Mouse (Mus musculus) spleen, adult 2 months (tissue): Measurements from ENCODE around the gene Mgat3. TPM values are rescaled to one million over a fixed set of nuclear protein-coding genes. Genes with fewer than 3 reads are reported as not detected.

ENCODE experiments used
- DNase-seq, 2 experiments: peaks; one replicate each; pipeline versions ENCODE4 v3.0.0 to v3.0.0-alpha.2; 2012 to 2021; ENCODE audit warnings: low spot score in 2 of 2, low read depth in 1 of 2
- H3K27ac ChIP-seq: fragments of 200-500 bp; 2 replicates; pipeline ENCODE4 v1.5.1; 2012; ENCODE audit warnings: low read length, inconsistent platforms; ENCODE audit not compliant: insufficient read depth
- H3K27me3 ChIP-seq: fragments of 200-500 bp; 2 replicates; pipeline ENCODE4 v1.6.1; 2012; ENCODE audit warnings: mild to moderate bottlenecking, moderate library complexity, low read length, inconsistent platforms; ENCODE audit not compliant: control insufficient read depth, insufficient read depth
- H3K36me3 ChIP-seq: fragments of 200-500 bp; 2 replicates; pipeline ENCODE4 v1.6.1; 2012; ENCODE audit warnings: mild to moderate bottlenecking, low read length, inconsistent platforms; ENCODE audit not compliant: control insufficient read depth, insufficient read depth
- H3K4me1 ChIP-seq: fragments of 200-500 bp; 2 replicates; pipeline ENCODE4 v1.6.1; 2011; ENCODE audit warnings: inconsistent platforms; ENCODE audit not compliant: control insufficient read depth, insufficient read depth, insufficient read length
- H3K4me3 ChIP-seq: fragments of 200-500 bp; 2 replicates; pipeline ENCODE4 v1.5.1; 2011; ENCODE audit warnings: mild to moderate bottlenecking, inconsistent platforms; ENCODE audit not compliant: insufficient read depth, insufficient read length; ENCODE audit errors: extremely low read depth
- CTCF ChIP-seq: fragments of 200-500 bp; IDR thresholded peaks from 2 replicates; pipeline ENCODE4 v1.5.1; 2011; ENCODE audit warnings: mild to moderate bottlenecking, inconsistent platforms; ENCODE audit not compliant: insufficient read depth, insufficient read length, insufficient replicate concordance; ENCODE audit errors: extremely low read depth
- POLR2A ChIP-seq: fragments of 200-500 bp; IDR thresholded peaks from 2 replicates; pipeline ENCODE4 v1.6.1; 2011; ENCODE audit warnings: low read depth, low read length, inconsistent platforms
- WGBS: fragments of 180-500 bp; shearing (Covaris S2); methylation state at CpG from one replicate; pipeline ENCODE4 v1.1.7; 2018; 5-methylcytosine and 5-hydroxymethylcytosine counted together
- polyA plus RNA-seq: library from polyadenylated mRNA; depleted of rRNA; stranded (reverse); fragments of >200 nt; gene quantifications from 2 replicates; pipeline ENCODE4 v1.2.3, GENCODE M21; 2012

The Mgat3 gene
- polyA plus RNA-seq, 1 experiment = 2.9 TPM

GRCm38 (mm10) chr15:80163274-80163673 lies 10.2 kb upstream of the Mgat3 start:
- no peak for TF ChIP-seq CTCF
- no peak for TF ChIP-seq POLR2A
- H3K27me3 ChIP-seq = no peaks in the 10 kb centered on the region
- DNase-seq = no peak
- no peak overlapping the region for H3K27ac ChIP-seq
- H3K4me3 ChIP-seq = no peak overlapping the region
- 93% methylated on average over 11 of the region's 11 CpGs for WGBS
- H3K4me1 ChIP-seq = no peaks in the 10 kb centered on the region
- H3K36me3 ChIP-seq = peaks cover 23% of the 10 kb centered on the region

DNA sequence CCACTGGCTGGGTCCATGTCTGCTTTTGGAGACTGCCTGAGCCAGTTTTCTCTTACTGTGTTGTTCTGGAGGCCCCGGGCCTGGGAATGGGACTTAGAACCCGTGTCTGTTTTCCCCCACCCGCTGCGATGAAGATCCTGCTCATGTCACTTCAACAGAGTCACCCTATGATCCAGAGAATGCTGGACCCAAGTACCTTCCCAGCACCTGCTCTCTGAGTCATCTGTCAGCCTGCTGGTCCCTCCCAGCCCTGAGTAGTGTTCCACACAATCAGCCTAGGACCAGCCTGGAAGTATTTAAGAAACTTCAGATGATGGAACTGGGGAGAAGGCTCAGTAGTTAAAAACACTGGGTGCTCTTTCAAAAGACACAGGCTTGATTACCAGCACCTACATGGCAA lies 9.8 kb upstream of the Mgat3 start:
- H3K4me1 ChIP-seq = no peaks in the 10 kb centered on the region
- 94% methylated on average over 4 of the region's 4 CpGs for WGBS
- no peak for DNase-seq
- no peak overlapping the region for H3K4me3 ChIP-seq
- H3K36me3 ChIP-seq = peaks cover 21% of the 10 kb centered on the region
- H3K27me3 ChIP-seq = no peaks in the 10 kb centered on the region
- no peak for TF ChIP-seq CTCF
- TF ChIP-seq POLR2A = no peak
- H3K27ac ChIP-seq = no peak overlapping the region

- no peak for DNase-seq
- Histone ChIP-seq H3K4me1 (no peaks in the 10 kb centered on the region), H3K27ac (no peak overlapping the region), H3K36me3 (peaks cover 9% of the 10 kb centered on the region), H3K27me3 (no peaks in the 10 kb centered on the region), H3K4me3 (no peak overlapping the region)
- 46% methylated on average over 5 of the region's 5 CpGs for WGBS
- TF ChIP-seq POLR2A (no peak), CTCF (no peak)
These were observed 8.1 kb upstream of the Mgat3 start for GRCm38 (mm10) chr15:80165396-80165795.

DNA sequence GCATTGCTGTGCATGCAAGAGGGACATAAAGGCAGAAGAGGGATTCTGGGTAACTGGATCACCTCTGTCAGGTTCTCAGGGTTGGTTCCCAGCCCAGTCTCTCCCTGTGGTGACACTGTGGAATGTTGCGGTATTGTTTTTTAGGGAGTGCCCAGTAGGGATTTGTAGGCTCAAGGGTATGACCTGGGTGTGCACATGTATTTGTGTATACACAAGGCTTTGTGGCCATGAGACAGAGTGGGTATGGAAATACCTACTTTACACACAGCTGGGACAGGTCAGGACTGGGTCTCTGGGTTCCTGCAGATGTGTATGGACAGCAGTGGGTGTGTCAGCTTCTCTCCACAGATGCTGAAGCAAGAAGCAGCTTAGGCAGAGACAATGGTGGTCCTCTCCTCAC lies 4.0 kb upstream of the Mgat3 start:
- H3K27me3 ChIP-seq = peaks cover 18% of the 10 kb centered on the region

GRCm38 (mm10) chr15:80170357-80170756 lies 3.2 kb upstream of the Mgat3 start:
- WGBS = 74% methylated on average over 4 of the region's 4 CpGs
- H3K4me3 ChIP-seq = no peak overlapping the region
- TF ChIP-seq POLR2A = no peak
- peaks cover 21% of the 10 kb centered on the region for H3K27me3 ChIP-seq
- peaks cover 4% of the 10 kb centered on the region for H3K4me1 ChIP-seq
- no peak for DNase-seq
- no peak overlapping the region for H3K27ac ChIP-seq
- no peaks in the 10 kb centered on the region for H3K36me3 ChIP-seq

More for the DNA sequence above, 4.0 kb upstream of the Mgat3 start:
- TF ChIP-seq POLR2A = no peak
- no peak for TF ChIP-seq CTCF
- 92% methylated on average over 1 of the region's 1 CpGs for WGBS
- no peak overlapping the region for H3K4me3 ChIP-seq
- no peak for DNase-seq
- H3K36me3 ChIP-seq = no peaks in the 10 kb centered on the region
- H3K27ac ChIP-seq = no peak overlapping the region
- peaks cover 4% of the 10 kb centered on the region for H3K4me1 ChIP-seq

- WGBS = 20% methylated on average over 8 of the region's 8 CpGs
- Histone ChIP-seq H3K4me3 (no peak overlapping the region), H3K4me1 (peaks cover 4% of the 10 kb centered on the region), H3K36me3 (no peaks in the 10 kb centered on the region), H3K27ac (no peak overlapping the region), H3K27me3 (peaks cover 21% of the 10 kb centered on the region)
- TF ChIP-seq POLR2A = no peak
- no peak for TF ChIP-seq CTCF
- no peak for DNase-seq
These were observed 2.2 kb upstream of the Mgat3 start for GRCm38 (mm10) chr15:80171286-80171685.

GRCm38 (mm10) chr15:80171791-80172190 lies 1.7 kb upstream of the Mgat3 start:
- DNase-seq = no peak
- no peak overlapping the region for H3K4me3 ChIP-seq
- H3K36me3 ChIP-seq = no peaks in the 10 kb centered on the region
- H3K4me1 ChIP-seq = peaks cover 4% of the 10 kb centered on the region
- WGBS = 41% methylated on average over 6 of the region's 6 CpGs
- H3K27ac ChIP-seq = no peak overlapping the region
- TF ChIP-seq POLR2A (no peak), CTCF (no peak)
- peaks cover 21% of the 10 kb centered on the region for H3K27me3 ChIP-seq
